Mouse (Mus musculus): ENCODE data around the gene Rcl1. TPM values are rescaled to one million over a fixed set of nuclear protein-coding genes. Genes with fewer than 3 reads are reported as not detected.

Rcl1 gene
- polyA plus RNA-seq, 1 experiment, result 14.1 TPM

GRCm38 (mm10) chr19:29124886-29125585, 23.9 kb downstream of the Rcl1 start:
- TF ChIP-seq POLR2A (IDR thresholded peaks at IDR 0.05; ENCODE audit: borderline replicate concordance, extremely low read depth, low read depth, low read length) (no peak), CTCF (IDR thresholded peaks at IDR 0.05; ENCODE audit: insufficient read depth, low read length) (no peak)
- 90% methylated on average over 13 of the region's 13 CpGs for WGBS
- H3K4me1 ChIP-seq (ENCODE audit: control insufficient read depth, insufficient read depth, low read length), result no peaks in the 10 kb centered on the region
- no peak overlapping the region for H3K4me3 ChIP-seq (replicated peaks; ENCODE audit: extremely low read depth, low read depth, low read length)
- DNase-seq, result no peak

DNA sequence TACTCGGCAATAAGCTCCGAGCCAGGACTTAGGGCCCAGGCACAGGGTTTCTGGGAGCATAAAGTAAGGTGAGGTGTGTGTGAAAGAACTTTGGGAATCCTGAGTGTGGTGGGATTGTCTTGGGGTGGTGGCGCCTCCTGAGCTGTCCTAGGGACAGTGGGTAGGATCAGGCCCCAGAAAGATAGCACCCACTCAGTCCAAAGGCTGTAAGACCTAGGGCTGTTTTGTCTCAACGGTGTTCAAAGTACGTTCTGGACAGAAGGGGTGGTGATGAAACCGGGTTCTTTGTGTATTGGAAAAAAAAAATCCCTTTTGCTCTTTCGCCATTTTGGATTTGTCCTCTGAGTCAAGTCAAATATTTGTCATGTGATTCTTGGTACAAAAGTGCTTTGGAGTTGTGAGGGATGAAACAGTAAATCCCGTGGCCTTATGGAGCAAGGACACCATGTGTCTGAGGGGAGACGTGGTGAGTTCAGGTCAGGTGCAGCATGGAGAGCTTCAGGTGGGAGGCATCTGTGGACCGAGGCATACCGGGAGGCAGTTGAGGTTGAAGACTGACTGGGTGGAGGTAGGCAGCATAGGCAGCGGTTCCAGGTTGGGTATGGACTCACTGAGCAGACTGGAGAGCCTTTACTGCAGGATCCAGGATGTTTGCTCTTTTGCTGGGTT, 25.3 kb downstream of the Rcl1 start:
- no peak for DNase-seq
- H3K4me3 ChIP-seq (replicated peaks; ENCODE audit: extremely low read depth, low read depth, low read length), result no peak overlapping the region
- 92% methylated on average over 12 of the region's 12 CpGs for WGBS
- no peaks in the 10 kb centered on the region for H3K4me1 ChIP-seq (ENCODE audit: control insufficient read depth, insufficient read depth, low read length)
- TF ChIP-seq POLR2A (IDR thresholded peaks at IDR 0.05; ENCODE audit: borderline replicate concordance, extremely low read depth, low read depth, low read length), result no peak
- TF ChIP-seq CTCF (IDR thresholded peaks at IDR 0.05; ENCODE audit: insufficient read depth, low read length), result no peak

DNA sequence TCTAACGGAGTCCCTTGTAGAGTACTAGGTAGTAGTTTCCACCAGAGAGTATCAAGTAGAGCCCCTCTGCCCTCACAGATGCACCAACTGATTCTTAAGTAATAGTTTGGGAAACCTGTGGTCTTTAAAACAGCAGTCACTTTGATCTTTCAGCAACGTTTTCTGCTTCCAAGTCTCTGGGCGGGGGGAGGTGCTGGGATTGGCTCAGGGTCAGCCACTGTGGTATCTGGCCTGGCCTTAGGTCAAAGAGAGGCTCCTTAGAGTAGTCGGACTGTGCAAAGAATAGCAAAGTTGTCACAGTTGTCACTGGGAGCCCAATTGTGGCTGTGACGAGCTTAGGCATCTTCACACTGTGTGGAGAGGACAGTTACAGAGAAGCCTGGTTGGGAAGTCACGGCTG, 26.2 kb downstream of the Rcl1 start:
- H3K4me3 ChIP-seq (replicated peaks; ENCODE audit: extremely low read depth, low read depth, low read length), result no peak overlapping the region
- no peak for DNase-seq
- no peaks in the 10 kb centered on the region for H3K4me1 ChIP-seq (ENCODE audit: control insufficient read depth, insufficient read depth, low read length)
- WGBS, result 73% methylated on average over 6 of the region's 6 CpGs
- TF ChIP-seq POLR2A (IDR thresholded peaks at IDR 0.05; ENCODE audit: borderline replicate concordance, extremely low read depth, low read depth, low read length) (no peak), CTCF (IDR thresholded peaks at IDR 0.05; ENCODE audit: insufficient read depth, low read length) (no peak)

DNA sequence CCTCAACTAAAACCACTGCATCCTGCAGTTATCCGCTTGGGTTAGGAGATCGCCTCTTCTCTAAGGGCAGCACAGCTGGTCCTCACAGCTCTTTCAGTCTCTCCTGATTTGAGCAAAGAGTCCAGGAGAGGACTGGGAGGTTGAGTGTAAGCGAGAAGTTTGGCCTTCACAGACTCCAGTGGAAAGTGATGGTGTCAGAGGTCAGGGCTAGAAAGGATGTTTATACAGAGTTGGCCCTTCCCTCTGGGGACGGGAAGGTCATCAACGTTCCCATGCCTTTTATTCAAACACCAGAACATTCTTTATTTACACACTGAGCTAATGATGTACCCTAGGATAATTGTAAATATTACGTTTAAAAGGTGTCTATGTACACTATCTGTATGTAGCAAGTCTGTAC, 27.0 kb downstream of the Rcl1 start:
- no peak for DNase-seq
- 41% methylated on average over 6 of the region's 6 CpGs for WGBS
- Histone ChIP-seq H3K4me1 (ENCODE audit: control insufficient read depth, insufficient read depth, low read length) (0 out of 2 replicates have a peak, but pooled peaks cover 2% of the 10 kb centered on the region), H3K4me3 (replicated peaks; ENCODE audit: extremely low read depth, low read depth, low read length) (no peak overlapping the region)
- no peak for TF ChIP-seq POLR2A (IDR thresholded peaks at IDR 0.05; ENCODE audit: borderline replicate concordance, extremely low read depth, low read depth, low read length)
- TF ChIP-seq CTCF (IDR thresholded peaks at IDR 0.05; ENCODE audit: insufficient read depth, low read length), result no peak

GRCm38 (mm10) chr19:29129551-29129950, 28.4 kb downstream of the Rcl1 start:
- H3K4me3 ChIP-seq (replicated peaks; ENCODE audit: extremely low read depth, low read depth, low read length), result no peak overlapping the region
- DNase-seq, result no peak
- no peak for TF ChIP-seq POLR2A (IDR thresholded peaks at IDR 0.05; ENCODE audit: borderline replicate concordance, extremely low read depth, low read depth, low read length)
- TF ChIP-seq CTCF (IDR thresholded peaks at IDR 0.05; ENCODE audit: insufficient read depth, low read length), result no peak
- 84% methylated on average over 5 of the region's 5 CpGs for WGBS
- 0 out of 2 replicates have a peak, but pooled peaks cover 2% of the 10 kb centered on the region for H3K4me1 ChIP-seq (ENCODE audit: control insufficient read depth, insufficient read depth, low read length)

GRCm38 (mm10) chr19:29131171-29131570, 30.0 kb downstream of the Rcl1 start:
- no peak for DNase-seq
- 72% methylated on average over 4 of the region's 4 CpGs for WGBS
- no peak for TF ChIP-seq CTCF (IDR thresholded peaks at IDR 0.05; ENCODE audit: insufficient read depth, low read length)
- no peak for TF ChIP-seq POLR2A (IDR thresholded peaks at IDR 0.05; ENCODE audit: borderline replicate concordance, extremely low read depth, low read depth, low read length)
- Histone ChIP-seq H3K4me3 (replicated peaks; ENCODE audit: extremely low read depth, low read depth, low read length) (no peak overlapping the region), H3K4me1 (ENCODE audit: control insufficient read depth, insufficient read depth, low read length) (0 out of 2 replicates have a peak, but pooled peaks cover 2% of the 10 kb centered on the region)

GRCm38 (mm10) chr19:29134293-29134692, 33.1 kb downstream of the Rcl1 start:
- DNase-seq, result no peak
- TF ChIP-seq POLR2A (IDR thresholded peaks at IDR 0.05; ENCODE audit: borderline replicate concordance, extremely low read depth, low read depth, low read length) (no peak), CTCF (IDR thresholded peaks at IDR 0.05; ENCODE audit: insufficient read depth, low read length) (no peak)
- 87% methylated on average over 11 of the region's 11 CpGs for WGBS
- Histone ChIP-seq H3K4me1 (ENCODE audit: control insufficient read depth, insufficient read depth, low read length) (0 out of 2 replicates have a peak, but pooled peaks cover 2% of the 10 kb centered on the region), H3K4me3 (replicated peaks; ENCODE audit: extremely low read depth, low read depth, low read length) (no peak overlapping the region)

DNA sequence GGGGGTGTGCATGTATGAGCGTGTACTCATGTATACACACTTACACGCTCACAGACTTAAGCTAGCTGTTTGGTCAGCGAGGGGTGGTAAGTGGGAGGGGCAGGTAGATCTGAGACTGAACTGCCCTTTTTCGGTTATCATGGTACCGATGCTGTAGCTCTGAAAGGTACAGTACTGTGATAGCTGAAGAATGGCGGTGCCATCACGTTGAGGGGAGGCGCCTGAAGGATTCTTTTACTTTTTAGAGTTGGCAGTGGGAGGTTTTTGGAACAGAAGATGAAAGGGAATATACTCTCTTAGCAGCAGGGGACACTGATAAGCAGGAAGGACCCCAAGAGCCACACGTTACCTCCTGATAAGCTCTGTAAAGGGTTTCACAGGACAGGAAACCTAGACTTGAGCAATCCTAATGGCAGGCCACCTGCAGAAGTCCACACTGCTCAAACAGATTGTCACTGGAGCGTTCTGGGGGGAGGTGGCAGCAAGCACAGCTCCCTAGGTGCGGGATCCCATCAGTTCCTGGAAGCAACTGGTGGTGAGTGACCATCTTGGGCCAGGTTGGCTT, 34.1 kb downstream of the Rcl1 start:
- DNase-seq, result no peak
- 0 out of 2 replicates have a peak, but pooled peaks cover 2% of the 10 kb centered on the region for H3K4me1 ChIP-seq (ENCODE audit: control insufficient read depth, insufficient read depth, low read length)
- H3K4me3 ChIP-seq (replicated peaks; ENCODE audit: extremely low read depth, low read depth, low read length), result no peak overlapping the region
- no peak for TF ChIP-seq POLR2A (IDR thresholded peaks at IDR 0.05; ENCODE audit: borderline replicate concordance, extremely low read depth, low read depth, low read length)
- no peak for TF ChIP-seq CTCF (IDR thresholded peaks at IDR 0.05; ENCODE audit: insufficient read depth, low read length)
- 89% methylated on average over 11 of the region's 11 CpGs for WGBS

- H3K4me3 ChIP-seq (replicated peaks; ENCODE audit: extremely low read depth, low read depth, low read length), result no peak overlapping the region
- no peaks in the 10 kb centered on the region for H3K4me1 ChIP-seq (ENCODE audit: control insufficient read depth, insufficient read depth, low read length)
- 68% methylated on average over 10 of the region's 10 CpGs for WGBS
- TF ChIP-seq POLR2A (IDR thresholded peaks at IDR 0.05; ENCODE audit: borderline replicate concordance, extremely low read depth, low read depth, low read length), result no peak
- no peak for TF ChIP-seq CTCF (IDR thresholded peaks at IDR 0.05; ENCODE audit: insufficient read depth, low read length)
- DNase-seq, result no peak
Measured at GRCm38 (mm10) chr19:29138546-29139270, 37.5 kb downstream of the Rcl1 start.
